Mouse (Mus musculus) liver, embryonic 16.5 days (tissue): ENCODE results near the gene Kcnh7. TPM values are rescaled to one million over a fixed set of nuclear protein-coding genes. Genes with fewer than 3 reads are reported as not detected.

Experiments used
- ATAC-seq: fragments of 200-750 bp; cut with Nextera tagmentation; 2 replicates; pipeline ENCODE4 v1.8.0; 2017; ENCODE audit warnings: low read depth, mild to moderate bottlenecking, moderate number of reproducible peaks, moderate library complexity
- H3K27ac ChIP-seq: fragments of 300-500 bp; sonication (generic); 2 replicates; pipeline ENCODE4 v1.5.1; 2014; ENCODE audit warnings: mild to moderate bottlenecking, low read length
- H3K27me3 ChIP-seq: fragments of 300-500 bp; sonication (generic); 2 replicates; pipeline ENCODE4 v1.6.1; 2014; ENCODE audit warnings: low read depth, low read length, mixed read lengths; ENCODE audit not compliant: control insufficient read depth, insufficient read depth
- H3K36me3 ChIP-seq: fragments of 300-500 bp; sonication (generic); 2 replicates; pipeline ENCODE4 v1.6.1; 2014; ENCODE audit warnings: mild to moderate bottlenecking; ENCODE audit not compliant: control insufficient read depth, insufficient read depth
- H3K4me1 ChIP-seq: fragments of 300-500 bp; sonication (generic); 2 replicates; pipeline ENCODE4 v1.6.1; 2014; ENCODE audit warnings: low read depth, low read length, mixed read lengths; ENCODE audit not compliant: control insufficient read depth
- H3K4me2 ChIP-seq: fragments of 300-500 bp; sonication (generic); 2 replicates; pipeline ENCODE4 v1.6.1; 2014; ENCODE audit warnings: low read depth, low read length, mixed read lengths
- H3K4me3 ChIP-seq: fragments of 300-500 bp; sonication (generic); 2 replicates; pipeline ENCODE4 v1.5.1; 2014; ENCODE audit warnings: low read depth, mild to moderate bottlenecking, low read length
- H3K9ac ChIP-seq: fragments of 300-500 bp; sonication (generic); 2 replicates; pipeline ENCODE4 v1.6.1; 2014; ENCODE audit warnings: low read depth, low read length
- H3K9me3 ChIP-seq: fragments of 300-500 bp; sonication (generic); replicated peaks from 2 replicates; pipeline ENCODE4 v1.6.1; 2016; ENCODE audit warnings: low read length; ENCODE audit not compliant: control insufficient read depth
- WGBS: fragments of 180-500 bp; shearing (Covaris S2); extraction: QIAGEN DNeasy Blood & Tissue Kit; methylation state at CpG from one replicate; pipeline ENCODE4 v1.1.7; 2014; ENCODE audit not compliant: insufficient replicate concordance; 5-methylcytosine and 5-hydroxymethylcytosine counted together
- polyA plus RNA-seq: library from polyadenylated mRNA; unstranded; fragments of >200 nt; fragmentation: Nextera tagmentation; extraction: Ambion mirVana; gene quantifications from 2 replicates; pipeline ENCODE4 v1.2.1, GENCODE M21; 2015

Gene Kcnh7
- polyA plus RNA-seq, 1 experiment from 2014 or later = 0.06 TPM

- 64% methylated on average over 4 of the region's 4 CpGs for WGBS
- no peak for ATAC-seq
- Histone ChIP-seq H3K9ac (no peak overlapping the region), H3K9me3 (no peaks in the 10 kb centered on the region), H3K4me2 (no peak overlapping the region), H3K4me3 (no peak overlapping the region), H3K27me3 (no peaks in the 10 kb centered on the region), H3K27ac (no peak overlapping the region), H3K36me3 (no peaks in the 10 kb centered on the region), H3K4me1 (no peaks in the 10 kb centered on the region)
These were observed 66.6 kb downstream of the Kcnh7 start for GRCm38 (mm10) chr2:63117209-63118193.

- no peak for ATAC-seq
- no peaks in the 10 kb centered on the region for H3K36me3 ChIP-seq
- H3K4me3 ChIP-seq = no peak overlapping the region
- no peak overlapping the region for H3K9ac ChIP-seq
- no peaks in the 10 kb centered on the region for H3K27me3 ChIP-seq
- no peak overlapping the region for H3K4me2 ChIP-seq
- H3K27ac ChIP-seq = no peak overlapping the region
- no peaks in the 10 kb centered on the region for H3K4me1 ChIP-seq
- H3K9me3 ChIP-seq = no peaks in the 10 kb centered on the region
- WGBS = 52% methylated on average over 2 of the region's 2 CpGs
These were observed 78.1 kb downstream of the Kcnh7 start for GRCm38 (mm10) chr2:63105971-63106370.

GRCm38 (mm10) chr2:63099676-63100075 lies 84.4 kb downstream of the Kcnh7 start:
- no peak for ATAC-seq
- no peak overlapping the region for H3K9ac ChIP-seq
- no peak overlapping the region for H3K4me2 ChIP-seq
- H3K36me3 ChIP-seq = no peaks in the 10 kb centered on the region
- no peaks in the 10 kb centered on the region for H3K9me3 ChIP-seq
- H3K27ac ChIP-seq = no peak overlapping the region
- H3K4me1 ChIP-seq = no peaks in the 10 kb centered on the region
- no peaks in the 10 kb centered on the region for H3K27me3 ChIP-seq
- no peak overlapping the region for H3K4me3 ChIP-seq

GRCm38 (mm10) chr2:63091775-63092174 lies 92.3 kb downstream of the Kcnh7 start:
- 34% methylated on average over 4 of the region's 4 CpGs for WGBS
- no peak overlapping the region for H3K9ac ChIP-seq
- no peak overlapping the region for H3K27ac ChIP-seq
- no peak overlapping the region for H3K4me2 ChIP-seq
- H3K9me3 ChIP-seq = no peaks in the 10 kb centered on the region
- no peak for ATAC-seq
- H3K27me3 ChIP-seq = no peaks in the 10 kb centered on the region
- no peaks in the 10 kb centered on the region for H3K36me3 ChIP-seq
- H3K4me3 ChIP-seq = no peak overlapping the region
- no peaks in the 10 kb centered on the region for H3K4me1 ChIP-seq

GRCm38 (mm10) chr2:63090447-63090846 lies 93.6 kb downstream of the Kcnh7 start:
- H3K27ac ChIP-seq = no peak overlapping the region
- no peak overlapping the region for H3K4me2 ChIP-seq
- 49% methylated on average over 2 of the region's 2 CpGs for WGBS
- no peaks in the 10 kb centered on the region for H3K27me3 ChIP-seq
- H3K9me3 ChIP-seq = no peaks in the 10 kb centered on the region
- no peaks in the 10 kb centered on the region for H3K4me1 ChIP-seq
- ATAC-seq = no peak
- no peaks in the 10 kb centered on the region for H3K36me3 ChIP-seq
- H3K9ac ChIP-seq = no peak overlapping the region
- no peak overlapping the region for H3K4me3 ChIP-seq

- WGBS = 68% methylated on average over 2 of the region's 2 CpGs
These were observed 125.7 kb downstream of the Kcnh7 start for GRCm38 (mm10) chr2:63058386-63058785.

GRCm38 (mm10) chr2:63049884-63050283 lies 134.2 kb downstream of the Kcnh7 start:
- Histone ChIP-seq H3K36me3 (no peaks in the 10 kb centered on the region), H3K9ac (no peak overlapping the region), H3K4me3 (no peak overlapping the region), H3K4me1 (no peaks in the 10 kb centered on the region), H3K27ac (no peak overlapping the region), H3K27me3 (no peaks in the 10 kb centered on the region), H3K4me2 (no peak overlapping the region), H3K9me3 (no peaks in the 10 kb centered on the region)
- WGBS = 55% methylated on average over 3 of the region's 3 CpGs
- ATAC-seq = no peak

More at GRCm38 (mm10) chr2:63058386-63058785, 125.7 kb downstream of the Kcnh7 start:
- H3K4me2 ChIP-seq = no peak overlapping the region
- H3K4me3 ChIP-seq = no peak overlapping the region
- no peak overlapping the region for H3K9ac ChIP-seq
- no peaks in the 10 kb centered on the region for H3K4me1 ChIP-seq
- H3K27ac ChIP-seq = no peak overlapping the region
- no peaks in the 10 kb centered on the region for H3K36me3 ChIP-seq
- no peaks in the 10 kb centered on the region for H3K27me3 ChIP-seq
- no peaks in the 10 kb centered on the region for H3K9me3 ChIP-seq
- no peak for ATAC-seq

- H3K9me3 ChIP-seq = no peaks in the 10 kb centered on the region
- no peaks in the 10 kb centered on the region for H3K36me3 ChIP-seq
- no peak overlapping the region for H3K27ac ChIP-seq
- H3K4me3 ChIP-seq = no peak overlapping the region
- no peaks in the 10 kb centered on the region for H3K27me3 ChIP-seq
- no peak for ATAC-seq
- H3K9ac ChIP-seq = no peak overlapping the region
- no peaks in the 10 kb centered on the region for H3K4me1 ChIP-seq
- no peak overlapping the region for H3K4me2 ChIP-seq
- 74% methylated on average over 3 of the region's 3 CpGs for WGBS
These were observed 144.4 kb downstream of the Kcnh7 start for GRCm38 (mm10) chr2:63039718-63040117.

- ATAC-seq = no peak
- Histone ChIP-seq H3K27me3 (no peaks in the 10 kb centered on the region), H3K36me3 (no peaks in the 10 kb centered on the region)
These were observed 169.2 kb downstream of the Kcnh7 start for GRCm38 (mm10) chr2:63014909-63015308.

More at GRCm38 (mm10) chr2:63014909-63015308, 169.2 kb downstream of the Kcnh7 start:
- Histone ChIP-seq H3K4me2 (no peak overlapping the region), H3K9me3 (no peaks in the 10 kb centered on the region), H3K9ac (no peak overlapping the region), H3K4me1 (no peaks in the 10 kb centered on the region), H3K4me3 (no peak overlapping the region), H3K27ac (no peak overlapping the region)
